Mouse (Mus musculus) adrenal gland, adult 8-10 months (tissue): Measurements from ENCODE around the gene Ndufa12. TPM values are rescaled to one million over a fixed set of nuclear protein-coding genes. Genes with fewer than 3 reads are reported as not detected.

ENCODE experiments used
- DNase-seq: peaks from one replicate; pipeline ENCODE4 v3.0.0; 2022
- total RNA-seq, 4 experiments: library from RNA; stranded (reverse); gene quantifications; 2 replicates each; pipeline ENCODE4 v1.2.4; 2022

Ndufa12 gene
- total RNA-seq, 4 experiments from 2014 or later = 224 to 278 (median 248) TPM

DNA sequence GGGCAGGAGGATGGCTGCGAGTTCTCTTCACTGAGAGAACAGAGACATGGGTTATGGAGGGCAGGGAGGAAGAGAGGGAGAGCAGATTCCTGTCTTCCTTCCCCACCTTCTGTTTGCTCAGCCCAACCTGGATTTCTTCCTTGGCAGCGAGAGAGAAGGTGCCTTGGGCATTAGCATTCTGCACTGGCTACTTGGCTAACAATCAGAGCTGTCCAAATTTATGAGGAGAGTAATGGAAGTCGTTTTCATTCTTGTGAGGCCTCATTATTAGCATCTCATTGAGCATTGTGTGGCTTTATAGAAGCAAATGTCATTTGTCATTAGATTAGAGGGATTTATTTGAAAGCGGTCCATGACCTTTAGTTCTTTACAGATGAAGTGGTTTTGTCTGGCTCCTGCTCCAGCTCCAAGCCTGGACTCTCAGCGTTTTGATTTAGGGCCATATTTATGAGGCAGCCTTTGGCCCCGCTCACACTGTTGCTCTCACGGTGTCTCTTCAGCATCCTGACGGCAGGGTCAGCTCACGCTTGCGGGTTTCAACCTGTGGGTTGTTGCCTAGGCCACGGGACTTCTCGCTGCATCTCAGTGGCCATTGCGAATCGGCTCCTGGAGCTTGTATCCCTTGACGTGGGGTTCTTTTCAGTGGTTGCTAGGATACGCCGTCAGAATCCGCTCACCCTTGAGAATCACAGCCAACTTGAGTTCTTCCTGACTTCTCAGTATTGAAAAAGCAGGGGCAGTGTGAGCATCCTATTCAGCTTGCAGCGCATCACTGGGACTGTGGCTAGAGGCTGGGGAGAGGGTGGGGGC lies 31.9 kb downstream of the Ndufa12 start:
- DNase-seq = peak; percentile 15

GRCm38 (mm10) chr10:94231025-94231424 lies 32.5 kb downstream of the Ndufa12 start:
- DNase-seq = no peak

GRCm38 (mm10) chr10:94235200-94235599 lies 36.7 kb downstream of the Ndufa12 start:
- no peak for DNase-seq

DNA sequence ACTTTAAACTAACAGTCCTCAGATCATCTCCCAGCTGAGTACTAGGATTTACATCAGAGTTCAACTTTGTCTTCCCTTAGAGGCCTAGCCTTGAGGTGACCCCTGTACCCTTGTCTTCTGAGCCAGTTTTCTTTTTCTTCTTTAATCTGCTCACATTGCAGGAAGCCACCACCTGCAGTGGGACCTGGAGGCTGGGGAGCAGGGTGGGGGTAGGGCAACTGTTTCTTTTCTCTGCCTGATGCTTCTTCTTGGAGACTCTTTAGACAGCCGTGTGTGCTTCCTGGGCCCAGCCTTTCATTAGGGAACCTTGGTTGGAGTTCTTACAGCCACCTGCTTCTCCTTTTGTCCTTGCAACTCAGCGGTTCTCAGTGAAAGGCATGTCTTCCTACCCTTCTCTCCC lies 42.8 kb downstream of the Ndufa12 start:
- DNase-seq = no peak

GRCm38 (mm10) chr10:94247748-94248349 lies 49.3 kb downstream of the Ndufa12 start:
- DNase-seq = no peak

DNA sequence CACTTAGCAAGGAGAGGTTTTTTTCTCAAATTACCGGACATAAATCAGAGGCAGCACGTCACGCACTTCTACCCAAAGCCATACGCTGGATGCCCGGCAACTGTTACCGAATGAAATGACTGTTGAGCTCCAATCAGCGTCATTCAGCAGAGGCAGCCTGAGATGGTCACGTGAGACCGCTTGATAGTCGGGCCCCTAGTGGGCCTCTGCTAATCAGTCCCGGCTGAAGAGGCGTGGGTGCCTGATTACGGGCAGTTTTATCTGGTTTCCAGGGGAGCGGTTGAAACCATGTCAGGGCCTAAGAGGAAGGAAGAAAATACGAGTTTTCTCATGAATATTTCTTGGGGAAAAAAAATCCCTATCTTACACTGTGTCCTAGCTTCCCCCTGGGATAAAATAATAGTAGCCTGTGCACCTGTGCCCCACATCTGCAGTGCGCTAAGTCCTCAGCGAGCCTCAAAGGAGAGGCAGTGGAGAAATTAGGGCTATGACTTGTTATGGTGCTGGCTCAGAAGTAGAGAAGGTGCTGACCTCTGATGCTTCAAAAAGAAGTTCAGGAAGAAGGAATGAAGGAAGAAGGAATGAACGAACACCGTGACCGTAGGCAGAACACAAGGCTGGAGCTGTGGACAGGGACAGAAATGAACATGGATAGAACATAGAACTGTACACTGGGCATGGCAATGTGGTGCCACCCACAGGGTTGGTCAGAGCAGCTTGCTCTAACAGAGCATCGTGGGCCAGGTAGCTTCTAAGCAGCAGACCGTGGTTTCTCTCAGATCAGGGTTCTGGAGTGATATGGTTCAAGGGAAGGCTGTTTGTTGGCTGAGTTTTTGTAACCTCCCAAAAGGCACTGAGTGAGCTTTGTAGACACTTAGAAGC lies 51.3 kb downstream of the Ndufa12 start:
- peak; percentile 5 for DNase-seq

DNA sequence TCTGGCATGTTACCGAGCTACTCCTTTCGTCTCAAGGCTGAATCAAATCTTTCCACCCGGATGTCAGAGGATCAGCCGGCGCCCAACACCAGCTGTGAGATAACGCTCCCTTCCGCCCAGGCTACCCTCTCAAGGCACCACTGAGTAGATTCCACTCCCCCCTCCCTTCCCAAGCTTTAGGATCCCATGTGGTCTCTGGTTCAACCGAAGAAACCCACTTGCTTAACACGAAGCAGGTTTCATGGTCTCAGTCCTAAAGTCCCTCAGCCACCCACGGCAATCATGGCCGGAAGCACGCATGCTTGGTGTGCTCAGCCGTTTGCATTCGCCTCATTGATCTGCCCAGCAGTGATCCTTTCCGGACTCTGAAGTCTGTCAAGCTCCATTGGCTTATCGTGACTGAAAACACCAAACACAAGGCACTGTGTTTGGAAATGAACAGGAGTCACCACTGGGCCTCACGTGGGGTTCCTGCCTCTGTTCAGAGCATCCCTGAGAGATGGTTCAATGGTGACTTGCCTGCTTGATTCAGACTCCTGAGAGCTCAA lies 54.8 kb downstream of the Ndufa12 start:
- DNase-seq = no peak

- no peak for DNase-seq
These were observed 56.2 kb downstream of the Ndufa12 start for GRCm38 (mm10) chr10:94254766-94255165.

GRCm38 (mm10) chr10:94255744-94256143 lies 57.2 kb downstream of the Ndufa12 start:
- no peak for DNase-seq

GRCm38 (mm10) chr10:94256518-94256917 lies 58.0 kb downstream of the Ndufa12 start:
- no peak for DNase-seq

DNA sequence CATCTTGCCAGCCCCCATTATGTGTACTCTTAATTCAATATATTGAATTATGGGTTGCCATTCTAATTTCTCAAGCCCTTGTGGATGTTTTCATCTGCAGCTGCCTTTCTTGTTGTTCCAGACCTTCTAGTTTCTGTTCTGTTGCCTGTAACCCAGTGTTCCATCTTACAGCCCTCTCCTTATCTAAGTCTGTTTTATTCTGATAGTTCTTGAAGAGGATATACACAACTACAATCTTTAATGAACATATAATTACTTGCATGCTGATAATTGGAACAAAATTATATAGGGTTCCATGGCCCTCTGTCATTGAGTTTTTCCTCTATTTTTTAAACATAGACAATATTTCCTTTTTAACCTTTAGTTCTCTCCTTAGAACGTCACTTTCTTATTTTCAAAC lies 62.0 kb downstream of the Ndufa12 start:
- DNase-seq = no peak

- no peak for DNase-seq
These were observed 64.1 kb downstream of the Ndufa12 start for GRCm38 (mm10) chr10:94262646-94263045.

DNA sequence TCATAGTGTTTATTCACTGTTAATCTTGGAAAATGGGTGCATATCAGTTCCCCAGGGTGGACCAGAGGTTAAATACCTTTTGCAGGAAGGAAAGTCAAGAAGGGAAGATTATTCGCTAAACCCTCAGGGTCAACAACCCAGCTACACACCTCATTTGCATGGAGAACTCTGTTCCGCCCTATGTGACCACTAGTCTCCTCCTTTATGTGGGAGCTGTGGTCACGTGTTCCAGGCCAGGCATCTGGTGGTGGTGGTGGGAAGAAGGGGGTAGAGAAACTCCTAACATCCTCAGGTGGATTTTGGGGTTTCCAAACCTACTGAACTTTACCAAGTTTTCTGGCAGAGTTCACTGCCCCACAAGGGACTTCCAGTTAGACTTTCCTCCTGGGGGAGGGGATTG lies 64.7 kb downstream of the Ndufa12 start:
- DNase-seq = no peak

- no peak for DNase-seq
These were observed 67.4 kb downstream of the Ndufa12 start for GRCm38 (mm10) chr10:94265656-94266542.

Other genes starting within 250 kb of the Ndufa12 start
- gene Vezt, start 162.9 kb upstream of the Ndufa12 start, total RNA-seq = 10 to 100 TPM; 18.4 to 30.9 (median 25.1) TPM
- gene Fgd6, start 162.7 kb upstream of the Ndufa12 start, total RNA-seq = 1 to 10 TPM; 4.5 to 6.5 (median 5.7) TPM
- gene Nr2c1, start 50.7 kb upstream of the Ndufa12 start, total RNA-seq = 10 to 100 TPM; 12.7 to 17.0 (median 14.6) TPM
- gene Gm4792, start 100.0 kb downstream of the Ndufa12 start, total RNA-seq = not detected
- 10 to 100 TPM; 12.4 to 22.2 (median 15.1) TPM for gene Tmcc3, start 113.2 kb downstream of the Ndufa12 start, total RNA-seq